Mouse (Mus musculus) forebrain, embryonic 14.5 days (tissue): ENCODE measurements around the gene Hist1h2ao. TPM values are rescaled to one million over a fixed set of nuclear protein-coding genes. Genes with fewer than 3 reads are reported as not detected.
A peak's percentile ranks its signal among the peaks of the same experiment; 100 is the strongest.
"Not testable (repeated sequence)": the region's sequence is repeated elsewhere in the genome, so short reads cannot be mapped to it uniquely, and the experiment has no call there.

Experiments
- ATAC-seq: fragments of 200-750 bp; cut with Nextera tagmentation; 2 replicates; pipeline ENCODE4 v1.8.0; 2017; ENCODE audit warnings: mild to moderate bottlenecking, moderate library complexity
- DNase-seq: peaks from one replicate; pipeline ENCODE4 v3.0.0-alpha.2; 2015; ENCODE audit warnings: low spot score
- H3K27ac ChIP-seq: fragments of 300-500 bp; sonication (generic); 2 replicates; pipeline ENCODE4 v1.5.1; 2014; ENCODE audit warnings: low read depth, mild to moderate bottlenecking, control low read depth, low read length, moderate library complexity
- H3K27me3 ChIP-seq: fragments of 300-500 bp; sonication (generic); replicated peaks from 2 replicates; pipeline ENCODE4 v1.6.1; 2014; ENCODE audit warnings: low read length, control low read depth, mixed read lengths; ENCODE audit not compliant: control insufficient read depth, insufficient read depth
- H3K36me3 ChIP-seq: fragments of 300-500 bp; sonication (generic); 2 replicates; pipeline ENCODE4 v1.6.1; 2014; ENCODE audit warnings: low read length, control low read depth; ENCODE audit not compliant: control insufficient read depth, insufficient read depth
- H3K4me1 ChIP-seq: fragments of 300-500 bp; sonication (generic); 2 replicates; pipeline ENCODE4 v1.6.1; 2014; ENCODE audit warnings: antibody characterized with exemption, low read length, control low read depth; ENCODE audit not compliant: control insufficient read depth, insufficient read depth
- H3K4me2 ChIP-seq: fragments of 300-500 bp; sonication (generic); 2 replicates; pipeline ENCODE4 v1.6.1; 2014; ENCODE audit warnings: mild to moderate bottlenecking, control low read depth, low read length
- H3K4me3 ChIP-seq: fragments of 300-500 bp; sonication (generic); 2 replicates; pipeline ENCODE4 v1.5.1; 2014; ENCODE audit warnings: low read depth, low read length, control low read depth
- H3K9ac ChIP-seq: fragments of 300-500 bp; sonication (generic); 2 replicates; pipeline ENCODE4 v1.6.1; 2014; ENCODE audit warnings: mild to moderate bottlenecking, low read length, control low read depth, moderate library complexity
- H3K9me3 ChIP-seq: fragments of 300-500 bp; sonication (generic); replicated peaks from 2 replicates; pipeline ENCODE4 v1.6.1; 2016; ENCODE audit warnings: low read length, control low read depth, mixed read lengths; ENCODE audit not compliant: control insufficient read depth
- WGBS: fragments of 180-500 bp; shearing (Covaris S2); extraction: QIAGEN DNeasy Blood & Tissue Kit; methylation state at CpG from one replicate; pipeline ENCODE4 v1.1.7; 2014; 5-methylcytosine and 5-hydroxymethylcytosine counted together
- polyA plus RNA-seq: library from polyadenylated mRNA; unstranded; fragments of >200 nt; fragmentation: Nextera tagmentation; extraction: Ambion mirVana; gene quantifications from 2 replicates; pipeline ENCODE4 v1.2.1, GENCODE M21; 2014

Gene Hist1h2ao
- polyA plus RNA-seq, 1 experiment from 2014 or later: not detected

DNA sequence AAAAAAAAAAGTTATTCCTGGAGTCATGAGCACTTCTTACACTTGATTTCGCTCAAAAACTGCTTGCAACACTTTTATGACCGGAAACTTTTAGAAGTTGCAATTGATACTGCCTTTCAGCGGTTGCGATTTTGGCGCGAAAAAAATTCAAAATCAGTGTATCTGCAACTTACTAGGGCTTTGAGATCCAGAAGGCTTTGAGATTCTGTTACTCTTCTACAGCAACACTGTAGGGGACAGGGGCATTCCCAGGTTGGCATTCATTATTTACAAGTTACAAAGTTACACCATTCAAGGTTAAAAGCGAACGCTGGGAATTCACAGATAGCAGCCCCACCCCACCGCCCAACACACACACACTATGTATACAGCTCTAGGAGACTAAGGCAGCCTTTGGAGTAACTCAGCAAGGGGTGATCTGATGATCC is 26.5 kb upstream of the Hist1h2ao start:
- no peak for ATAC-seq
- peak overlapping the region; percentile 84 for H3K27ac ChIP-seq
- peak overlapping the region; percentile 67 for H3K4me2 ChIP-seq
- no peaks in the 10 kb centered on the region for H3K36me3 ChIP-seq
- H3K4me3 ChIP-seq: peak overlapping the region; percentile 37
- no peaks in the 10 kb centered on the region for H3K9me3 ChIP-seq
- peak; percentile 77 for DNase-seq
- peak overlapping the region; percentile 49; the same call in 1 of the 2 replicates for H3K9ac ChIP-seq
- peaks cover 39% of the 10 kb centered on the region for H3K4me1 ChIP-seq
- WGBS: under 1% methylated on average over 9 of the region's 9 CpGs
- H3K27me3 ChIP-seq: no peaks in the 10 kb centered on the region

DNA sequence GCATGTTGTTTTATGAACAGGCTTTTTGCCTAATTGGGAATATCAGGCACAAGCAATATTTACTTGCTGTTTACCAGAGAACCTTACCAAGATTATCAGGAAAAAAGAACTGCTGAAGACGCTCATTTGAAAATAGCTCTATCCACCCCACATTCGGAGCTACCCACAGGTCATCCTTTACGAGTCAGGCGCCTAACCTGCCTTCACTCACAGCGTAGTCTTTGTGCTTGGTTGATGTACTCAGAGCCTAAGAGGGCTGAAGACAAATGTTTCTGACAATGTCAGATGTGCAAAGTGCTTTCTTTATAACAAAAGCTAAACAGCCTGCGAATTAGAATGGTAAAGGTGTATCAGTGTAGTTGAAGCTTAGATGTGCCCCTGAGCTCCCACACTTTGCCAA is 26.0 kb upstream of the Hist1h2ao start:
- ATAC-seq (no peak), DNase-seq (no peak)
- H3K9me3 ChIP-seq: no peaks in the 10 kb centered on the region
- peak overlapping the region; percentile 84 for H3K27ac ChIP-seq
- H3K27me3 ChIP-seq: no peaks in the 10 kb centered on the region
- no peak overlapping the region for H3K4me3 ChIP-seq
- peak overlapping the region; percentile 49; the same call in 1 of the 2 replicates for H3K9ac ChIP-seq
- H3K4me2 ChIP-seq: peak overlapping the region; percentile 67
- no peaks in the 10 kb centered on the region for H3K36me3 ChIP-seq
- WGBS: 19% methylated on average over 6 of the region's 6 CpGs
- peaks cover 39% of the 10 kb centered on the region for H3K4me1 ChIP-seq

DNA sequence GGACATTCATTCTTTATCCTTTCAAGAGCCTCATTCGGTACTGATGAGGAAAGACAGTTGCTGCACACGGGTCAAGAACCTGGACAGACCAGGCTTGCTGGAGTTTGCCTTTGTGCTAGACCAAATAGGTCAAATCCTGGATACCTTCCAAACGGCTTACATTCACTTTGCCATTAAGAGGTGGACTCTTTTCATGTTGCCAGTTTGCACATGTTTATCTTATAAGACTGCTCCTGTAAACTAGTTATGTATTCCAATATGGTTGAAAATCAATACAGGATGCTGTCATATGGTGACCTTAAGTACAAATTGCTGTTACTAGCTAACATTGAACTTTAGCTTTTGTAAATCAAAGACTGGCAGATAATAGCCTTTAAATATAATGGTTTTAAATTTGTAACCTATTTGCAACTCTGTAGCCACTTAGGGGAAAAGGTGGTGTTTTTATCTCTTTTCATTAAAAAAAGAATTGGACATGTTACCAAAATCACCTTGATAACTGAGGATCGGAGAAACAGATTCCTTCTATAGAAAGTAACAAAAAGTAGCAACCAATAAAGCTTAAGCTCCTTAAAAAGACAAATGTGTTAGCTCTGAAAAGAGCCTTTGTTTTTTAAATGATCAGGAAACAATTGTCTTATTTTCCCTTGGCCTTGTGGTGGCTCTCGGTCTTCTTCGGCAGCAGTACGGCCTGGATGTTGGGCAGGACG is 23.9 kb upstream of the Hist1h2ao start:
- Histone ChIP-seq H3K4me2 (peak overlapping the region; percentile 53), H3K9ac (peak overlapping the region; percentile 54; the same call in 1 of the 2 replicates), H3K27ac (peak overlapping the region; percentile 87), H3K36me3 (no peaks in the 10 kb centered on the region), H3K4me3 (peak overlapping the region; percentile 30), H3K27me3 (no peaks in the 10 kb centered on the region), H3K9me3 (no peaks in the 10 kb centered on the region), H3K4me1 (peaks cover 33% of the 10 kb centered on the region)
- ATAC-seq (no peak), DNase-seq (peak; percentile 64)
- 2% methylated on average over 8 of the region's 8 CpGs for whole genome bisulfite sequencing

DNA sequence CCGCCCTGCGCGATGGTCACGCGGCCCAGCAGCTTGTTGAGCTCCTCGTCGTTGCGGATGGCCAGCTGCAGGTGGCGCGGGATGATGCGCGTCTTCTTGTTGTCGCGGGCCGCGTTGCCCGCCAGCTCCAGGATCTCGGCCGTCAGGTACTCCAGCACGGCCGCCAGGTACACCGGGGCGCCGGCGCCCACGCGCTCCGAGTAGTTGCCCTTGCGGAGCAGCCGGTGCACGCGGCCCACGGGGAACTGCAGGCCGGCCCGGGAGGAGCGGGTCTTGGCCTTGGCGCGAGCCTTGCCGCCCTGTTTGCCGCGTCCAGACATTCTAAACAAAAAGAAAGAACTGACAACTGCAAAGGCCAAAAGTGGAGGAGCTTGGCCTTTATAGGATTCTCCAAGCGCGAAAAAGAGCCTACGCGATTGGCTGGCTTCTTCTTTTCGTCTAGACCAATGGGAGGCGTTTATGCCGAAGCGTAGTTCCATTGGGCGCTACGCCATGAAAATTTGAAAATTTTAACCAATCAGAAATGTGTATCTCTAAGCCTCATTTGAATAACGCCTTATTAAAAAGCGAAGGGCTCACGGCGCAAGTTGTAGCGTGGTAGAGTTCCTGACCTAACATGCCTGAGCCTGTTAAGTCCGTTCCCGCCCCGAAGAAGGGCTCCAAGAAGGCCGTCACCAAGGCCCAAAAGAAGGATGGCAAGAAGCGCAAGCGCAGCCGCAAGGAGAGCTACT is 23.2 kb upstream of the Hist1h2ao start, which contains the start of the genes Hist1h2an and Hist1h2bp:
Gene Hist1h2an, minus strand, starts transcription at position 320 of the 731 bp plus-strand sequence.
Gene Hist1h2bp, plus strand, starts transcription at position 563 of the 731 bp plus-strand sequence.
- Histone ChIP-seq H3K27ac (peak within 1 kb of the TSS; percentile 87), H3K4me1 (peaks cover 33% of the 10 kb centered on the region), H3K4me2 (peak within 1 kb of the TSS; percentile 53), H3K4me3 (peak within 1 kb of the TSS; percentile 30), H3K9ac (peak within 1 kb of the TSS; percentile 54; the same call in 1 of the 2 replicates)
- H3K36me3 ChIP-seq, H3K9me3 ChIP-seq, H3K27me3 ChIP-seq: not testable (repeated sequence)
- peak; percentile 93 for ATAC-seq
- under 1% methylated on average over 31 of the region's 63 CpGs for WGBS
- DNase-seq: peak; percentile 100

DNA sequence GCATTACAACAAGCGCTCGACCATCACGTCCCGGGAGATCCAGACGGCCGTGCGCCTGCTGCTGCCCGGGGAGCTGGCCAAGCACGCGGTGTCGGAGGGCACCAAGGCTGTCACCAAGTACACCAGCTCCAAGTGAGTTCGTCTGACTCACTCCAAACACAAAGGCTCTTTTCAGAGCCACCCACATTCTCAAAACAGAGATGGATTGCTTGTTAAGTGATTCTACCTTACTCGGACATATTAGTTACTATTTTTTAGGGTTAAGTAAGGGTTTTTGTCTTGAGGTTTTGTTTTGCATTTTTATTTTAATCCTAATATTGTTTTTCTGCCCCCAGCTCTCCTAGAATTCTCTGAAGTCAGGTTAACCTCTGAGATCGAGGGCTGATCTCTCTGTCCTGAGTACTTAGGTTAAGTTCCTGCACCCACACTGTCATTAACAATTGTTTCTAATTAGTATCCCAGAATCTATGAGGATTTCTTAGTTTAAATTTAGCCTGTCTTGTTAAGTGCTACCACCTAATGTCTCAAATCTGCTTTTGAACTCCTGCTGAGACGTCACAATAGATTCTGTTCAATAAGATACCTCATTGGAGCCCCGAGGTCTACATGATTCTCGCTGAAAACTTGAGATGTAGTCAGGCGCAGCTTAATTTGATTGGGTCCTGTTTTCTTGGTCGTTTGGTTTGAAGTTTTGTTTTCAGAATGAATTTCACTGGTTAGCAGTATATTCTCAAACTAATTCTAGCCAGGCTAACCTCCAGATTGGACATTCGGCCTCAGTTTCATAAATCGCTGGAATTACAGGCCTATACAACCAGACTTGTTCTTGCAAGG is 22.3 kb upstream of the Hist1h2ao start:
- 7% methylated on average over 13 of the region's 21 CpGs for WGBS
- Histone ChIP-seq H3K4me3 (peak overlapping the region; percentile 30; the same call in 1 of the 2 replicates), H3K27ac (peak overlapping the region; percentile 68; the same call in 1 of the 2 replicates), H3K4me2 (peak overlapping the region; percentile 53), H3K4me1 (peaks cover 27% of the 10 kb centered on the region), H3K9me3 (no peaks in the 10 kb centered on the region), H3K36me3 (no peaks in the 10 kb centered on the region), H3K27me3 (no peaks in the 10 kb centered on the region), H3K9ac (peak overlapping the region; percentile 38; the same call in 1 of the 2 replicates)
- ATAC-seq (peak; percentile 17; the same call in 1 of the 2 replicates), DNase-seq (peak; percentile 60)

DNA sequence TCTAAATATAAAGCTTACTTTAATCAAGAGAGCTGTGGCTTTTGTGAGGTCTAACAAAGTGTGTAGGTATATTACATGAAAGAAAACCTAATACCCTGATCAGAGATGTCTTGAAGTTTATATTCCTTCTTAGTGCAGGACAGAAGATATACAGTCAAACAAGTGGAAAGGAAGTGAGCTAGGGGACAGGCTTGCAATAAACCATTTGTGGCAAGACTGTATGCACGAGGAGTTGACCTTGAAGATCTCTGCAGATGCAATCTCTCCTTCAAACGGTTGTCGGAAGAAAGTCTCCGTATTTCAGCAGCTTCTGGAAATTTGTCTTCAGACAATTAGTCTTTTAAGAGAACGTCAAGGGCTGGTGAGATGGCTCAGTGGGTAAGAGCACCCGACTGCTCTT is 20.3 kb upstream of the Hist1h2ao start:
- Histone ChIP-seq H3K4me2 (no peak overlapping the region), H3K9me3 (no peaks in the 10 kb centered on the region), H3K9ac (no peak overlapping the region), H3K27ac (no peak overlapping the region), H3K27me3 (no peaks in the 10 kb centered on the region), H3K4me1 (peaks cover 19% of the 10 kb centered on the region; the same call in 1 of the 2 replicates), H3K36me3 (no peaks in the 10 kb centered on the region), H3K4me3 (no peak overlapping the region)
- DNase-seq (no peak), ATAC-seq (no peak)
- WGBS: 73% methylated on average over 6 of the region's 6 CpGs

DNA sequence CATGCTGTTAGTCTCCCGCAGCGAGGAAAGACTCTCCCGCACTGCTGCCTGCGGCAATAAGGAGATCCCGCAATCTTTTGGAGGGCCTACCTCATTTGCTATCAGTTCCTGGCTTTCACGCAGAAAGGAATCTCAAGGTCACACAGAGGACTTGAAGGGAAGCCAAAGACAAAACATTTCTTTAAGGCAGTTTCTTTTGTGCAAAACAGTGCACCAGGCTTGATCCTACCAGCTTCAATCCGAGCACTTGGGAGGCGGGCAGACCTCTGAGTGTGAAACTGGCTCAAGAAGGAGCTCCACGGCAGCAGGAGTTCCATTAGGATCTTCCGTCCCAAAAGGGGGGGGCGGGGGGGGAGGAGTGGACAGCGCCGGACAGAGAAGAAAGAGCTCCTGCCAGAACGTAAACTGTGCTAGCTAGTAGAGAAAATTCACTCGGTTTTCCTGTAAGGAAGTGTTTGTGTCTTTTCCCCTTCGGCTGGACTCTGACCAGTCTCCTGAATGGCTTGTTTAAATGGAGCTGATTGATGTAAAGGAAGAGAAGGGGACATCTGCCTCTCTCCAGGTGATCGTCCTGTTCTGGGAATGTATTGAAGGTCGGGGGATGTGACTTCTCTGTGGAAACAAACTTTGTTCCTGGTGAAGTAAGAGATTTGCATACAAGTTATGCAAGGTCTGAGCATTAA is 19.5 kb upstream of the Hist1h2ao start:
- Histone ChIP-seq H3K27me3 (no peaks in the 10 kb centered on the region), H3K9ac (peak overlapping the region; percentile 1; the same call in 1 of the 2 replicates), H3K4me3 (no peak overlapping the region), H3K9me3 (no peaks in the 10 kb centered on the region), H3K4me1 (peaks cover 19% of the 10 kb centered on the region; the same call in 1 of the 2 replicates), H3K36me3 (no peaks in the 10 kb centered on the region), H3K4me2 (peak overlapping the region; percentile 35), H3K27ac (no peak overlapping the region)
- ATAC-seq: no peak
- WGBS: 8% methylated on average over 18 of the region's 18 CpGs
- DNase-seq: no peak

DNA sequence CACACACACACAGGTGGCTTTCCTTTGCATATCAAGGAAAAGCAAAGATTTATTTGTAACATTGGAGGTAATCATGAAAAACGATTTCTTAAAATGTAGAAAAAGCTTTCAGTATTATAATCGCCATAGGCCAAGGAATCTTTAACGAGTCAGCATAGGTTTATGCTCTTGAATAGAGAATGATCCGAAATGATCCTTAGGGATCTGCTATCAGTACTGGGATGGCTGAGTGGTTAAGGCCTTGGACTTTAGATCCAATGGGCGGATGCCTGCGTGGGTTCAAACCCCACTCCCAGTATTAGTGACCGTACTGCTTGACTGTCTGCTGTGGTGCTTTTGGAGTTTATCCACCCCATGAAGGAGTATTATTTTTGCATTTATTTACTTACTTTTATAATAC is 14.7 kb upstream of the Hist1h2ao start:
- no peak for ATAC-seq

More for the DNA sequence above, 14.7 kb upstream of the Hist1h2ao start:
- no peak overlapping the region for H3K27ac ChIP-seq
- no peaks in the 10 kb centered on the region for H3K27me3 ChIP-seq
- H3K4me2 ChIP-seq: no peak overlapping the region
- H3K36me3 ChIP-seq: no peaks in the 10 kb centered on the region
- H3K4me3 ChIP-seq: no peak overlapping the region
- peaks cover 4% of the 10 kb centered on the region; the same call in 1 of the 2 replicates for H3K4me1 ChIP-seq
- no peak for DNase-seq
- no peaks in the 10 kb centered on the region for H3K9me3 ChIP-seq
- 88% methylated on average over 7 of the region's 7 CpGs for WGBS
- no peak overlapping the region for H3K9ac ChIP-seq
